Mouse (Mus musculus) lung, postnatal 0 days (tissue): Measurements from ENCODE around the gene N4bp2l2. TPM values are rescaled to one million over a fixed set of nuclear protein-coding genes. Genes with fewer than 3 reads are reported as not detected.
A peak's percentile ranks its signal among the peaks of the same experiment; 100 is the strongest.
"Not testable (repeated sequence)": the region's sequence is repeated elsewhere in the genome, so short reads cannot be mapped to it uniquely, and the experiment has no call there.

Experiments
- ATAC-seq: fragments of 200-750 bp; cut with Nextera tagmentation; 2 replicates; pipeline ENCODE4 v1.8.0; 2017; ENCODE audit warnings: moderate library complexity
- DNase-seq: peaks from one replicate; pipeline ENCODE4 v3.0.0-alpha.2; 2016; ENCODE audit warnings: low spot score
- H3K27ac ChIP-seq: fragments of 300-500 bp; sonication (generic); 2 replicates; pipeline ENCODE4 v1.5.1; 2014; ENCODE audit warnings: antibody characterized with exemption, mild to moderate bottlenecking, low read length, mixed read lengths
- H3K27me3 ChIP-seq: fragments of 300-500 bp; sonication (generic); replicated peaks from 2 replicates; pipeline ENCODE4 v1.6.1; 2014; ENCODE audit warnings: low read length, mixed read lengths; ENCODE audit not compliant: insufficient read depth
- H3K36me3 ChIP-seq: fragments of 300-500 bp; sonication (generic); 2 replicates; pipeline ENCODE4 v1.6.1; 2014; ENCODE audit warnings: low read length, mixed read lengths; ENCODE audit not compliant: insufficient read depth
- H3K4me1 ChIP-seq: fragments of 300-500 bp; sonication (generic); 2 replicates; pipeline ENCODE4 v1.6.1; 2014; ENCODE audit warnings: antibody characterized with exemption, low read depth, low read length, mixed read lengths; ENCODE audit not compliant: insufficient read depth
- H3K4me2 ChIP-seq: fragments of 300-500 bp; sonication (generic); replicated peaks from 2 replicates; pipeline ENCODE4 v1.6.1; 2014; ENCODE audit warnings: low read depth, mild to moderate bottlenecking, low read length, moderate library complexity, mixed read lengths
- H3K4me3 ChIP-seq: fragments of 300-500 bp; sonication (generic); 2 replicates; pipeline ENCODE4 v1.5.1; 2014; ENCODE audit warnings: low read depth, low read length
- H3K9ac ChIP-seq: fragments of 300-500 bp; sonication (generic); replicated peaks from 2 replicates; pipeline ENCODE4 v1.6.1; 2014; ENCODE audit warnings: low read depth, mild to moderate bottlenecking
- H3K9me3 ChIP-seq: fragments of 300-500 bp; sonication (generic); 2 replicates; pipeline ENCODE4 v1.6.1; 2016; ENCODE audit warnings: low read length, mixed read lengths
- CTCF ChIP-seq: IDR thresholded peaks from 2 replicates; pipeline ENCODE4 v1.5.1; 2016; ENCODE audit warnings: antibody characterized with exemption, mild to moderate bottlenecking
- EP300 ChIP-seq: IDR thresholded peaks from 2 replicates; pipeline ENCODE4 v1.6.1; 2016; ENCODE audit warnings: antibody characterized with exemption, mild to moderate bottlenecking, control low read depth
- WGBS: fragments of 180-500 bp; shearing (Covaris S2); extraction: QIAGEN DNeasy Blood & Tissue Kit; methylation state at CpG from one replicate; pipeline ENCODE4 v1.1.7; 2014; 5-methylcytosine and 5-hydroxymethylcytosine counted together
- polyA plus RNA-seq: library from polyadenylated mRNA; unstranded; fragments of >200 nt; fragmentation: Nextera tagmentation; extraction: Ambion mirVana; gene quantifications from 2 replicates; pipeline ENCODE4 v1.2.1, GENCODE M21; 2015

The N4bp2l2 gene
- polyA plus RNA-seq, 1 experiment from 2014 or later: 36.7 TPM

- ATAC-seq (no peak), DNase-seq (no peak)
- no peak overlapping the region for H3K9ac ChIP-seq
- TF ChIP-seq CTCF (no peak), EP300 (no peak)
- 96% methylated on average over 7 of the region's 7 CpGs for WGBS
- H3K27ac ChIP-seq: no peak overlapping the region
- H3K4me2 ChIP-seq: no peak overlapping the region
- no peaks in the 10 kb centered on the region for H3K36me3 ChIP-seq
- H3K27me3 ChIP-seq: no peaks in the 10 kb centered on the region
- H3K4me3 ChIP-seq: no peak overlapping the region
- H3K4me1 ChIP-seq: peaks cover 4% of the 10 kb centered on the region; the same call in 1 of the 2 replicates
- H3K9me3 ChIP-seq: no peaks in the 10 kb centered on the region
Observed at GRCm38 (mm10) chr5:150672343-150672742, 6.4 kb upstream of the N4bp2l2 start.

- Histone ChIP-seq H3K4me1 (no peaks in the 10 kb centered on the region), H3K4me3 (no peak overlapping the region), H3K9ac (no peak overlapping the region), H3K4me2 (no peak overlapping the region), H3K36me3 (no peaks in the 10 kb centered on the region), H3K27me3 (no peaks in the 10 kb centered on the region), H3K27ac (no peak overlapping the region), H3K9me3 (no peaks in the 10 kb centered on the region)
- DNase-seq (no peak), ATAC-seq (no peak)
- WGBS: 55% methylated on average over 4 of the region's 4 CpGs
- no peak for TF ChIP-seq EP300
- no peak for TF ChIP-seq CTCF
Observed at GRCm38 (mm10) chr5:150668731-150669130, 2.7 kb upstream of the N4bp2l2 start.

GRCm38 (mm10) chr5:150665132-150665954, 640 bp downstream of the N4bp2l2 start:
- Histone ChIP-seq H3K4me3 (peak overlapping the region; percentile 71), H3K27ac (peak overlapping the region; percentile 98), H3K36me3 (no peaks in the 10 kb centered on the region), H3K9ac (peak overlapping the region; percentile 88), H3K9me3 (no peaks in the 10 kb centered on the region), H3K4me2 (peak overlapping the region; percentile 60), H3K27me3 (no peaks in the 10 kb centered on the region), H3K4me1 (peaks cover 6% of the 10 kb centered on the region; the same call in 1 of the 2 replicates)
- TF ChIP-seq EP300 (0 out of 2 replicates have a peak, but pooled peaks have one; percentile 55), CTCF (peak; percentile 91)
- ATAC-seq (peak; percentile 99), DNase-seq (peak; percentile 100)
- under 1% methylated on average over 50 of the region's 52 CpGs for whole genome bisulfite sequencing

GRCm38 (mm10) chr5:150664794-150665131, 1.2 kb downstream of the N4bp2l2 start:
- WGBS: 0% methylated on average over 10 of the region's 10 CpGs
- peak overlapping the region; percentile 60 for H3K4me2 ChIP-seq
- peaks cover 6% of the 10 kb centered on the region; the same call in 1 of the 2 replicates for H3K4me1 ChIP-seq
- DNase-seq: no peak
- H3K9me3 ChIP-seq: no peaks in the 10 kb centered on the region
- peak; percentile 43 for ATAC-seq
- peak overlapping the region; percentile 98 for H3K27ac ChIP-seq
- H3K27me3 ChIP-seq: no peaks in the 10 kb centered on the region
- TF ChIP-seq CTCF: no peak
- no peak for TF ChIP-seq EP300
- peak overlapping the region; percentile 71 for H3K4me3 ChIP-seq
- H3K9ac ChIP-seq: peak overlapping the region; percentile 88
- H3K36me3 ChIP-seq: no peaks in the 10 kb centered on the region

GRCm38 (mm10) chr5:150663926-150664325, 2.1 kb downstream of the N4bp2l2 start:
- not testable (repeated sequence) for H3K36me3 ChIP-seq, H3K9ac ChIP-seq, H3K4me2 ChIP-seq, DNase-seq, H3K27ac ChIP-seq, H3K27me3 ChIP-seq, ATAC-seq, H3K4me3 ChIP-seq, H3K4me1 ChIP-seq, H3K9me3 ChIP-seq
- 58% methylated on average over 7 of the region's 7 CpGs for WGBS

- H3K9ac ChIP-seq: not testable (repeated sequence)
- WGBS: 90% methylated on average over 3 of the region's 3 CpGs
Observed at GRCm38 (mm10) chr5:150660296-150660695, 5.7 kb downstream of the N4bp2l2 start.

GRCm38 (mm10) chr5:150659425-150659824, 6.6 kb downstream of the N4bp2l2 start:
- H3K27me3 ChIP-seq, H3K4me1 ChIP-seq, H3K9ac ChIP-seq, H3K4me3 ChIP-seq, H3K27ac ChIP-seq, H3K4me2 ChIP-seq, DNase-seq, ATAC-seq, H3K9me3 ChIP-seq, H3K36me3 ChIP-seq: not testable (repeated sequence)
- 90% methylated on average over 6 of the region's 6 CpGs for WGBS

More at GRCm38 (mm10) chr5:150660296-150660695, 5.7 kb downstream of the N4bp2l2 start:
- DNase-seq, H3K4me2 ChIP-seq, H3K27me3 ChIP-seq, H3K4me3 ChIP-seq, ATAC-seq, H3K27ac ChIP-seq, H3K4me1 ChIP-seq, H3K36me3 ChIP-seq, H3K9me3 ChIP-seq: not testable (repeated sequence)
